ENCODE assay signal across 19 mouse cellular contexts in genomic region chr4:75850343-75850742, GRCm38 (mm10).
"Had no signal": no experiment of that assay in that cellular context is flagged by ENCODE, and none has a peak within 500 bp of the region (broad histone marks: within the 10 kb centered on the region; RNA-seq: fewer than 3 reads in every experiment).

No protein-coding gene starts in this region.

- H3K27ac ChIP-seq: midbrain, embryonic 10.5 days; midbrain, embryonic 12.5 days; neural tube, embryonic 13.5 days; neural tube, embryonic 15.5 days; stomach, embryonic 15.5 days; stomach, postnatal 0 days had no signal

- H3K4me2 ChIP-seq: lung, embryonic 14.5 days; midbrain, embryonic 12.5 days; neural tube, embryonic 13.5 days; neural tube, embryonic 15.5 days; stomach, embryonic 15.5 days had no signal

- H3K4me1 ChIP-seq: midbrain, embryonic 12.5 days; stomach, embryonic 15.5 days had no signal

- H3K36me3 ChIP-seq: midbrain, embryonic 10.5 days; midbrain, embryonic 12.5 days; neural tube, embryonic 13.5 days; neural tube, embryonic 15.5 days; stomach, embryonic 15.5 days had no signal

- H3K9me3 ChIP-seq: midbrain, embryonic 10.5 days; midbrain, embryonic 12.5 days; neural tube, embryonic 13.5 days; neural tube, embryonic 15.5 days; stomach, embryonic 15.5 days had no signal

- H3K27me3 ChIP-seq: midbrain, embryonic 12.5 days; neural tube, embryonic 13.5 days; neural tube, embryonic 15.5 days; stomach, embryonic 15.5 days had no signal

- DNase-seq: lung, adult 18-20 months; lung, embryonic 14.5 days; lung, postnatal 10 days; lung, postnatal 4 days; midbrain, embryonic 14.5 days; retina, postnatal 1 day; right cerebral cortex, adult 18-20 months; right cerebral cortex, postnatal 25 days; thymus, adult 2 months; thymus, postnatal 25 days; thymus, postnatal 4 days had no signal

- H3K4me3 ChIP-seq: midbrain, embryonic 10.5 days; midbrain, embryonic 12.5 days; myocyte; neural tube, embryonic 13.5 days; neural tube, embryonic 15.5 days; stomach, embryonic 15.5 days had no signal

- H3K9ac ChIP-seq: lung, embryonic 14.5 days; midbrain, embryonic 12.5 days; neural tube, embryonic 13.5 days; neural tube, embryonic 15.5 days; stomach, embryonic 15.5 days had no signal

- ATAC-seq: midbrain, embryonic 16.5 days had no signal
